Mouse (Mus musculus) thymus, postnatal 36 days (tissue): ENCODE measurements around the gene Wdfy4.
A peak's percentile ranks its signal among the peaks of the same experiment; 100 is the strongest.

Experiments used
- DNase-seq, 2 experiments: peaks; one replicate each; pipeline ENCODE4 v3.0.0; 2022; ENCODE audit warnings: mixed read lengths in 2 of 2

The Wdfy4 gene

GRCm38 (mm10) chr14:33185068-33185800 is at the start of gene Wdfy4:
TSS of gene Wdfy4 (minus strand) at chr14:33185508.
- no peak for DNase-seq

- no peak for DNase-seq
These were observed 46.7 kb upstream of the Wdfy4 start for GRCm38 (mm10) chr14:33232048-33232447.

- no peak for DNase-seq
These were observed 46.0 kb upstream of the Wdfy4 start for GRCm38 (mm10) chr14:33231311-33231710.

- no peak for DNase-seq
These were observed 45.4 kb upstream of the Wdfy4 start for GRCm38 (mm10) chr14:33230672-33231071.

GRCm38 (mm10) chr14:33225235-33225634 is 39.9 kb upstream of the Wdfy4 start:
- no peak for DNase-seq

- no peak for DNase-seq
These were observed 31.3 kb upstream of the Wdfy4 start for GRCm38 (mm10) chr14:33216343-33217208.

- no peak for DNase-seq
These were observed 29.9 kb upstream of the Wdfy4 start for GRCm38 (mm10) chr14:33215163-33215562.

GRCm38 (mm10) chr14:33214767-33215128 is 29.4 kb upstream of the Wdfy4 start:
- no peak for DNase-seq

GRCm38 (mm10) chr14:33213823-33214766 is 28.8 kb upstream of the Wdfy4 start, which contains the start of gene Arhgap22:
TSS of gene Arhgap22 (plus strand) at chr14:33214026.
- peak; percentile 60 to 68 for DNase-seq

- DNase-seq, result no peak
These were observed 27.6 kb upstream of the Wdfy4 start for GRCm38 (mm10) chr14:33212958-33213309.

- no peak for DNase-seq
These were observed 27.1 kb upstream of the Wdfy4 start for GRCm38 (mm10) chr14:33212271-33212957.

- DNase-seq, result no peak
These were observed 25.5 kb upstream of the Wdfy4 start for GRCm38 (mm10) chr14:33210806-33211205.

GRCm38 (mm10) chr14:33208331-33208730 is 23.0 kb upstream of the Wdfy4 start:
- no peak for DNase-seq

- DNase-seq, result peak; percentile 20 to 27
These were observed 21.7 kb upstream of the Wdfy4 start for GRCm38 (mm10) chr14:33207011-33207410.

- DNase-seq, result no peak
These were observed 20.1 kb upstream of the Wdfy4 start for GRCm38 (mm10) chr14:33205280-33205965.

GRCm38 (mm10) chr14:33203777-33204176 is 18.5 kb upstream of the Wdfy4 start:
- DNase-seq, result no peak

- DNase-seq, result no peak
These were observed 17.6 kb upstream of the Wdfy4 start for GRCm38 (mm10) chr14:33202885-33203284.

- DNase-seq, result no peak
These were observed 16.9 kb upstream of the Wdfy4 start for GRCm38 (mm10) chr14:33202161-33202560.

- no peak for DNase-seq
These were observed 8.9 kb upstream of the Wdfy4 start for GRCm38 (mm10) chr14:33194241-33194640.

GRCm38 (mm10) chr14:33193762-33194161 is 8.5 kb upstream of the Wdfy4 start:
- DNase-seq, result no peak

- DNase-seq, result no peak
These were observed 5.3 kb upstream of the Wdfy4 start for GRCm38 (mm10) chr14:33190646-33191045.
